Mouse (Mus musculus): ENCODE data around the gene Btbd35f15.
"Not testable (repeated sequence)": the region's sequence is repeated elsewhere in the genome, so short reads cannot be mapped to it uniquely, and the experiment has no call there.

The Btbd35f15 gene

DNA sequence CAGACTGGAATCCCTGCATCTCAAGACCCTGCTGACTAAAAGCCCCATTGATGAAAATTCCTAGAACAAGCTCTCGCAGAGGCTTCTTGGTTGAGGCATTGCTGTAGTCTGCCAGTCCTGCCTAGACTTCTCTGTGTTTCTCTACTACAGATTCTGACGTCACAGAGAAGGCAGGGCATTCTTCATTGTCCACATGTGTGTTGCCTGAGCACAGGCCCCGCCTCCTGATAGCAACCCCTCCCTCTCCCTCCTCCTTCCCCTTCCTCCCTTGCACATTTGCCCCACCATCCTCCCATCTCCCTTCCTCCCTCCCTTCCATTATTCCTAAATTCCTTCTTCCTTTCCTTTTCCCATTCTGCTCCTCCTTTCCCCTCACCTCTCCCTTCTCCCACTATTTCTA is at the start of gene Btbd35f15:
TSS of gene Btbd35f15 (minus strand) at position 101 of the 400 bp plus-strand sequence.
- DNase-seq = not testable (repeated sequence)

All from cerebellum, adult 8-10 months (tissue).